Mouse (Mus musculus): ENCODE results near the gene Entpd7. TPM values are rescaled to one million over a fixed set of nuclear protein-coding genes. Genes with fewer than 3 reads are reported as not detected.

Gene Entpd7
- polyA plus RNA-seq, 1 experiment from 2014 or later = 8.3 TPM

- ATAC-seq = no peak
- no peaks in the 10 kb centered on the region for H3K9me3 ChIP-seq (ENCODE audit: control insufficient read depth, low read length)
- no peak overlapping the region for H3K9ac ChIP-seq (ENCODE audit: low read depth, low read length)
- H3K4me2 ChIP-seq (ENCODE audit: low read length) = no peak overlapping the region
- 77% methylated on average over 2 of the region's 2 CpGs for WGBS
- H3K36me3 ChIP-seq (ENCODE audit: control insufficient read depth, insufficient read depth, low read length) = no peaks in the 10 kb centered on the region; the same call in 1 of the 2 replicates
- no peaks in the 10 kb centered on the region for H3K27me3 ChIP-seq (replicated peaks; ENCODE audit: control insufficient read depth, insufficient read depth, low read length)
- H3K4me3 ChIP-seq (ENCODE audit: low read length) = no peak overlapping the region
- H3K4me1 ChIP-seq (ENCODE audit: control insufficient read depth, insufficient read depth, low read depth, low read length) = peaks cover 6% of the 10 kb centered on the region
- no peak overlapping the region for H3K27ac ChIP-seq (ENCODE audit: low read depth, low read length)
Observed at GRCm38 (mm10) chr19:43754237-43754636, 64.8 kb downstream of the Entpd7 start.

GRCm38 (mm10) chr19:43754872-43755271 is 65.4 kb downstream of the Entpd7 start:
- H3K36me3 ChIP-seq (ENCODE audit: control insufficient read depth, insufficient read depth, low read length) = no peaks in the 10 kb centered on the region; the same call in 1 of the 2 replicates
- H3K27me3 ChIP-seq (replicated peaks; ENCODE audit: control insufficient read depth, insufficient read depth, low read length) = no peaks in the 10 kb centered on the region
- no peak overlapping the region for H3K9ac ChIP-seq (ENCODE audit: low read depth, low read length)
- H3K4me2 ChIP-seq (ENCODE audit: low read length) = no peak overlapping the region
- H3K4me3 ChIP-seq (ENCODE audit: low read length) = no peak overlapping the region
- 73% methylated on average over 2 of the region's 2 CpGs for WGBS
- H3K27ac ChIP-seq (ENCODE audit: low read depth, low read length) = no peak overlapping the region
- ATAC-seq = no peak
- peaks cover 6% of the 10 kb centered on the region for H3K4me1 ChIP-seq (ENCODE audit: control insufficient read depth, insufficient read depth, low read depth, low read length)
- no peaks in the 10 kb centered on the region for H3K9me3 ChIP-seq (ENCODE audit: control insufficient read depth, low read length)

- Histone ChIP-seq H3K9ac (ENCODE audit: low read depth, low read length) (no peak overlapping the region), H3K27ac (ENCODE audit: low read depth, low read length) (no peak overlapping the region), H3K27me3 (replicated peaks; ENCODE audit: control insufficient read depth, insufficient read depth, low read length) (no peaks in the 10 kb centered on the region), H3K36me3 (ENCODE audit: control insufficient read depth, insufficient read depth, low read length) (no peaks in the 10 kb centered on the region), H3K4me3 (ENCODE audit: low read length) (no peak overlapping the region), H3K4me1 (ENCODE audit: control insufficient read depth, insufficient read depth, low read depth, low read length) (no peaks in the 10 kb centered on the region), H3K4me2 (ENCODE audit: low read length) (no peak overlapping the region), H3K9me3 (ENCODE audit: control insufficient read depth, low read length) (no peaks in the 10 kb centered on the region)
- ATAC-seq = no peak
- whole genome bisulfite sequencing = 21% methylated on average over 6 of the region's 6 CpGs
Observed at GRCm38 (mm10) chr19:43760504-43760903, 71.0 kb downstream of the Entpd7 start.

DNA sequence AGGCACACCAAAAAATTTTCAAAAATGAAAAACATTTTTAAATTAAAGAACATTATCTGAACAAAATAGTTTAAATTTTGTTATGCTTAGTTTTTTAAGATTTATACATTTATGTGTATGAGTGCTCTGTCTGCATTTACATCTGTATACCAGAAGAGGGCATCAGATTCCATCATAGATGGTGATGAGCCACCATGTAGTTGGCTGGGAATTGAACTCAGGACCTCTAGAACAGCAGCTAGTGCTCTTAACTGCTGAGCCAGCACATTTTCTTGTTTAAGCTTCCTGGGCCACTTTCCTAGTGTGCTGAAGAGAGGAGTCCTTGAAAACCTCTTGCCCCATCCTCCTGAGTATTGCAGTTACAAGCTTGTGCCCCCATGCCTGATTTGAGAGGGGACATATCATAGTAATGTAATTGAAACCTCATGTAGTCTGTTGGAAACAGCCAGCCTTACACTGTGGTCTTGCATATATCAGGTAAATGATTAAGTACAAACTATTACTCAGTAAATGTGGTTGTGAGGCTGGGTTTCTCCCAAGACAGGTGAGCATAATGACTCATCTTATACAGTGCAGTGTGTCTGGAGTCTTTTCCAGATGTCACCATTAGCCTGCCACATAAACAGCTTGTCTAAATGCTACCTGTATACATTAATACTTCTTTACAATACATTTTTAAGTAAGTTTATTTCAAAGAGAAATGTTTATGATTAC is 72.2 kb downstream of the Entpd7 start:
- ATAC-seq = no peak
- no peaks in the 10 kb centered on the region for H3K27me3 ChIP-seq (replicated peaks; ENCODE audit: control insufficient read depth, insufficient read depth, low read length)
- H3K9ac ChIP-seq (ENCODE audit: low read depth, low read length) = no peak overlapping the region
- no peaks in the 10 kb centered on the region for H3K4me1 ChIP-seq (ENCODE audit: control insufficient read depth, insufficient read depth, low read depth, low read length)
- H3K4me2 ChIP-seq (ENCODE audit: low read length) = no peak overlapping the region
- no peak overlapping the region for H3K4me3 ChIP-seq (ENCODE audit: low read length)
- no peak overlapping the region for H3K27ac ChIP-seq (ENCODE audit: low read depth, low read length)
- no peaks in the 10 kb centered on the region for H3K36me3 ChIP-seq (ENCODE audit: control insufficient read depth, insufficient read depth, low read length)
- H3K9me3 ChIP-seq (ENCODE audit: control insufficient read depth, low read length) = no peaks in the 10 kb centered on the region

- H3K27me3 ChIP-seq (replicated peaks; ENCODE audit: control insufficient read depth, insufficient read depth, low read length) = no peaks in the 10 kb centered on the region
Observed at GRCm38 (mm10) chr19:43762410-43762809, 72.9 kb downstream of the Entpd7 start.

GRCm38 (mm10) chr19:43766451-43766850 is 77.0 kb downstream of the Entpd7 start:
- Histone ChIP-seq H3K27me3 (replicated peaks; ENCODE audit: control insufficient read depth, insufficient read depth, low read length) (no peaks in the 10 kb centered on the region), H3K4me1 (ENCODE audit: control insufficient read depth, insufficient read depth, low read depth, low read length) (no peaks in the 10 kb centered on the region), H3K9ac (ENCODE audit: low read depth, low read length) (no peak overlapping the region), H3K36me3 (ENCODE audit: control insufficient read depth, insufficient read depth, low read length) (peaks cover 4% of the 10 kb centered on the region; the same call in 1 of the 2 replicates), H3K27ac (ENCODE audit: low read depth, low read length) (no peak overlapping the region), H3K4me2 (ENCODE audit: low read length) (no peak overlapping the region), H3K9me3 (ENCODE audit: control insufficient read depth, low read length) (no peaks in the 10 kb centered on the region), H3K4me3 (ENCODE audit: low read length) (no peak overlapping the region)
- 87% methylated on average over 5 of the region's 5 CpGs for WGBS
- ATAC-seq = no peak

More at GRCm38 (mm10) chr19:43762410-43762809, 72.9 kb downstream of the Entpd7 start:
- no peak for ATAC-seq
- no peak overlapping the region for H3K27ac ChIP-seq (ENCODE audit: low read depth, low read length)
- no peaks in the 10 kb centered on the region for H3K36me3 ChIP-seq (ENCODE audit: control insufficient read depth, insufficient read depth, low read length)
- 83% methylated on average over 2 of the region's 2 CpGs for WGBS
- no peaks in the 10 kb centered on the region for H3K9me3 ChIP-seq (ENCODE audit: control insufficient read depth, low read length)
- H3K4me2 ChIP-seq (ENCODE audit: low read length) = no peak overlapping the region
- H3K9ac ChIP-seq (ENCODE audit: low read depth, low read length) = no peak overlapping the region
- H3K4me1 ChIP-seq (ENCODE audit: control insufficient read depth, insufficient read depth, low read depth, low read length) = no peaks in the 10 kb centered on the region
- no peak overlapping the region for H3K4me3 ChIP-seq (ENCODE audit: low read length)

DNA sequence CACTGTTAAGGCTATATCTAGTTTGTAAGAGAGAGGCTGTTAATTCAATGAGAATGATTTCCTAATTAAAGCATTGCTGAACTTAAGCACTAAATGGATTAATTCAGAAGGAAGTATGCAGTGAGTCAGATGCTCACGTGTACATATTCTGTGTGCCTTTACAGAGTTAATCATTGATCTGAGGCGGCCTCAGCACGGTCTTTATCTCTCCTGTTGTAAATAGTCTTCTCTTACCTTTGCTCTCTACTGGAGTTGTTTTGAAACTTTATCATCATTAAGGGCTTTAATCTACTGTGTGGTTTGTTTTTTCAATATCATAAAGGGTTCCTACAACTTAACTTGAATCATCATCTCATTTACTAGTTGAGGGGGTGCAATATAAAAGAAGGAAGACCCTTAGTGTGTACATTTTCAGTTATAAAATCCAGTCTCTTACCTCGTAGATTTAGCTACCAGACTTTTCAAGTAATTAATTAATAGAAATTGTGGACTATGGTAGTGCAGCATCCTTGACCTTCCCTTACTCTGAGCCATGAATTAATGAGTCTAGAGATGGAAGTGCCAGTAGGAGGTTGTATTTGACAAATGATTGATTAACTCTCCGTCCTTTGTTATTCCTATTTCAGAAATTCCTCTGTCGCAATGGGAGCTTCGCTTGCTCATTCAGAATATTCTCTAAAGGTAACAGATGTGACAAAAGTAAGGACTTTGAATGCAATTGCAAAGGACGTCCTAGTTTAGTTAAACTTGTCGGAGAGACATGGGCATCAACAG is 78.3 kb downstream of the Entpd7 start:
- H3K9me3 ChIP-seq (ENCODE audit: control insufficient read depth, low read length) = no peaks in the 10 kb centered on the region
- no peak for ATAC-seq
- no peak overlapping the region for H3K27ac ChIP-seq (ENCODE audit: low read depth, low read length)
- H3K9ac ChIP-seq (ENCODE audit: low read depth, low read length) = no peak overlapping the region
- peaks cover 4% of the 10 kb centered on the region; the same call in 1 of the 2 replicates for H3K36me3 ChIP-seq (ENCODE audit: control insufficient read depth, insufficient read depth, low read length)
- no peak overlapping the region for H3K4me2 ChIP-seq (ENCODE audit: low read length)
- 57% methylated on average over 9 of the region's 9 CpGs for WGBS
- H3K4me3 ChIP-seq (ENCODE audit: low read length) = no peak overlapping the region
- no peaks in the 10 kb centered on the region for H3K27me3 ChIP-seq (replicated peaks; ENCODE audit: control insufficient read depth, insufficient read depth, low read length)
- no peaks in the 10 kb centered on the region for H3K4me1 ChIP-seq (ENCODE audit: control insufficient read depth, insufficient read depth, low read depth, low read length)

DNA sequence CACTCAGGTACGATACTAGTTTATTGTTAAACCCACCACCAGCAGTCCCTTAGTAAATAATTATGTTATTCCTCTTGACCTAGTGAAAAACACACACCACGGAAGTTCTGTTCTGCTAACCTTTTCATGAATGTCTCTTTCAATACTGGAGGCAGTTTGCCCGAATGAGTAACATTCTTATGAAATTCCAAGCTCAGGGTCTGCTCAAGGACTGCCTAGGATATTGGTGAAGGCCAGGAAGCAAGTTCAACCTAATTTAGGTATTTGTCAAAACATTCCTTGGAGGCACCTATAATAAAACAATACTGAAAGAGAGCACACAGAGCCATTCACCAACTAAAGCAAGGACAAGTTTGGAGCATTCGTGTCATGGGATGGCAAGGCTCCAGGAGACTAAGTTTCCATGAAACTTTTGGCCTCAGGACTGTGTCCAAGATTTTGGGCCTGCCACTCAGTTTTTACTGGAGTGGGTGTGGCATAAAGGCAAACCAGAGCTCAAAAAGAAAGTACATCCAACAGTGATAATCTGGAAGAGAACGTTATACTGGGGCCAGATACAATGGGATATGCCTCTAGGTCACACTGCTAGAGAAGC is 80.0 kb downstream of the Entpd7 start:
- peaks cover 4% of the 10 kb centered on the region; the same call in 1 of the 2 replicates for H3K36me3 ChIP-seq (ENCODE audit: control insufficient read depth, insufficient read depth, low read length)
- no peaks in the 10 kb centered on the region for H3K4me1 ChIP-seq (ENCODE audit: control insufficient read depth, insufficient read depth, low read depth, low read length)
- no peak overlapping the region for H3K4me3 ChIP-seq (ENCODE audit: low read length)
- whole genome bisulfite sequencing = 85% methylated on average over 5 of the region's 5 CpGs
- H3K9ac ChIP-seq (ENCODE audit: low read depth, low read length) = no peak overlapping the region
- no peaks in the 10 kb centered on the region for H3K27me3 ChIP-seq (replicated peaks; ENCODE audit: control insufficient read depth, insufficient read depth, low read length)
- no peak for ATAC-seq
- no peak overlapping the region for H3K4me2 ChIP-seq (ENCODE audit: low read length)
- no peak overlapping the region for H3K27ac ChIP-seq (ENCODE audit: low read depth, low read length)
- no peaks in the 10 kb centered on the region for H3K9me3 ChIP-seq (ENCODE audit: control insufficient read depth, low read length)

DNA sequence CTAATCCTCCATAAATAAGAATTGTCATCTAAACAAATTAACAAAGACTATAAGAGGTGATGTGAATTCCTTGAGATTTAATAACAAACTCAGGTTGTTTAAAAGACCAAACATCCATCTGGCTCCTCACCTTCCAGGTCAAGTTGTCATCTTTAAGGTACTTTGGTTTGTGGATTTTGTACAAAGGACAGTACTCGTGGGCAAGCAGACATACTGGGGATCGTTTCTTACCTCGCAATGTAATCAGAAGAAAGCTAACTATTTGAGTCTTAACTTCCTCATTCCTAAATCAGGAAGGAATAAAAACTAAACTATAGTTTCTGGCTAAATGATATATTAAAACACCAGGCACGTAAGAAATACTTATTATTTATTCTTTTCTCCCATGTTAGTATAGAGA is 81.1 kb downstream of the Entpd7 start:
- WGBS = 93% methylated on average over 4 of the region's 4 CpGs

More for the DNA sequence above, 81.1 kb downstream of the Entpd7 start:
- no peak overlapping the region for H3K4me2 ChIP-seq (ENCODE audit: low read length)
- no peak overlapping the region for H3K27ac ChIP-seq (ENCODE audit: low read depth, low read length)
- H3K4me1 ChIP-seq (ENCODE audit: control insufficient read depth, insufficient read depth, low read depth, low read length) = no peaks in the 10 kb centered on the region
- no peak overlapping the region for H3K4me3 ChIP-seq (ENCODE audit: low read length)
- H3K36me3 ChIP-seq (ENCODE audit: control insufficient read depth, insufficient read depth, low read length) = peaks cover 4% of the 10 kb centered on the region; the same call in 1 of the 2 replicates
- no peaks in the 10 kb centered on the region for H3K9me3 ChIP-seq (ENCODE audit: control insufficient read depth, low read length)
- H3K27me3 ChIP-seq (replicated peaks; ENCODE audit: control insufficient read depth, insufficient read depth, low read length) = no peaks in the 10 kb centered on the region
- ATAC-seq = no peak
- no peak overlapping the region for H3K9ac ChIP-seq (ENCODE audit: low read depth, low read length)
